Mouse (Mus musculus): ENCODE data around the gene Osbpl11. TPM values are rescaled to one million over a fixed set of nuclear protein-coding genes. Genes with fewer than 3 reads are reported as not detected.

The Osbpl11 gene
- total RNA-seq, 4 experiments from 2014 or later: 12.2 to 15.4 (median 15.0) TPM

Other genes starting within 250 kb of the Osbpl11 start
- gene Iqcg, start 128.9 kb upstream of the Osbpl11 start, total RNA-seq (2022): 1 to 10 TPM; 2.7 to 6.6 (median 3.9) TPM
- gene Rpl35a, start 128.6 kb upstream of the Osbpl11 start, total RNA-seq (2022): 100 to 1,000 TPM; 247 to 303 (median 264) TPM
- gene Lmln, start 122.5 kb upstream of the Osbpl11 start, total RNA-seq (2022): 1 to 10 TPM; 1.2 to 4.1 (median 2.2) TPM
- 10 to 100 TPM; 10.5 to 12.2 (median 11.3) TPM for gene Snx4, start 66.4 kb downstream of the Osbpl11 start, total RNA-seq (2022)
- gene Zfp148, start 195.8 kb downstream of the Osbpl11 start, total RNA-seq (2022): 10 to 100 TPM; 21.7 to 33.4 (median 27.0) TPM

Measured in gastrocnemius, adult 8-10 months (tissue).